Mouse (Mus musculus): Measurements from ENCODE around the gene Atpaf2.
"Not testable (repeated sequence)": the region's sequence is repeated elsewhere in the genome, so short reads cannot be mapped to it uniquely, and the experiment has no call there.

The Atpaf2 gene

DNA sequence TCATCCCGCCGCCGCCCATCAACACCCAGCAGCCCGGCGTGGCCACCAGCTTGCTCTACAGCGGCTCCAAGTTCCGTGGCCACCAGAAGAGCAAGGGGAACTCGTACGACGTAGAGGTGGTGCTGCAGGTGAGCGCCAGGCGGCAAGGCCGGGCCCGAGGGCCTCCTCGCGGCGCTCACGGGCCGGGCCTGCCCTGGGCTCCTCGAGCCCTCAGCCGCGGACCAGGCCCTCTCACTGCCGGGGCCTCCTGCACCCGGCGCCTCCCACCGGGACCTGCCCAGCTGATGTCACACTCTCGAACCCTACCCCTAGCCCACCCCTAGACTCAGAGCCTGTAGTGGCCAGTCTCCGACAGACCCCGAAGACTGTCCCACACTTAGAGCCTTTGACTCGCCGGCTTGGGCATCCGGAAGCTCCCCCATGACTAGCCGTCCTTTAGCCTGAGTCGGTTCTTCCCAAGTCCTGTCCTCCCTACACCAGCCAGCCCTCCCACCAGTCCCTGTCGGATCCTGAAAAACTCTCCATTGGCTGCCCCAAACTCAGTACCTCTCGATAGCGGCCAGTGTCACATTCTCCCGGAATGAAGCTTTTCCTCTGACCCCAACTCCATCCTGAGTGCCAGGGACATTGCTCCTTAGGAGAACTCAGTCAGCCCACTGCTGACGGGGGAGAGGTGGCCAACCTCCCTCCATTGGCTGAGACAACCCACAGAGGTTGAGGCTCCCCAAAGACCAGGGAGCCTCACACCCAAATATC lies at the start of gene Atpaf2:
Gene Atpaf2 (minus strand): TSS at position 741 of the 756 bp plus-strand sequence.
- DNase-seq, result no peak

- DNase-seq, result no peak
Measured at GRCm38 (mm10) chr11:60465943-60466380, 47.7 kb upstream of the Atpaf2 start.

DNA sequence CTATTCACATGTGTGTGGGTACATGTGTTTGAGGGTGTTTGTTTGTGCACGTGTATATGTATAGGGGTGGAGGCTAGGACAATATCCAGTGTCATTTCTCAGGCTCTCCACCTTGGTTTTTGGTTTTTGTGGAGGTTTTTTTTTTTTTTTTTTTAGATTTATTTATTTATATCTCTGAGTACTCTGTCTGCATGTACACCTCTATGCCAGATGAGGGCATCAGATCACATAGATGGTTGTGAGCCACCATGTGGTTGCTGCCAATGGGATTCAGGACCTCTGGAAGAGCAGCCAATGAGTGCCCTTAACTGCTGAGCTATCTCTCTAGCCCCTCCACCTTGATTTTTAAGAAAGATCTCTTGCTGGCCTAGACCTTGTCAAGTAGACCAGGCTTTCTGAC lies 39.7 kb upstream of the Atpaf2 start:
- no peak for DNase-seq

GRCm38 (mm10) chr11:60454745-60455087 lies 36.5 kb upstream of the Atpaf2 start:
- DNase-seq, result no peak

GRCm38 (mm10) chr11:60454080-60454744 lies 36.0 kb upstream of the Atpaf2 start, which contains the start of gene Drg2:
Gene Drg2, plus strand, starts transcription at chr11:60454591.
- peak; percentile 98 for DNase-seq

DNA sequence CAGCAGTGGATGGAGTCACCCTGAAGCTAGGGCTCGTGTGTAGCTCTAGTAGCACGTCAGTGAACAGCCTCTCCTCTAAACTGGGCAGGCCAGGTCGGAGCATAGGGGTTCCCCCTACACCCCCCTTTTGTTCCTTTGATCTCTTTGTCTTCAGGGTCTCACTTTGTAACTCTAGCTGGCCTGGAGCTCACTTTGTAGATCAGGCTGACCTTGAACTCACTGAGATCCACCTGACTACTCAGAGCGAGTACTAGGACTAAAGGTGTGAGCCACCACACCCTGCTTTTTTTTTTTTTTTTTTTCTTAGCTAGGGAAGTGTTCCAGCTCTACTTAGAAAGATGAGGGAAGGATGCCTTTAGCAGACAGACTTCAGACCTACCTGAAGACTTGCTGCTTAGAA lies 25.8 kb upstream of the Atpaf2 start:
- no peak for DNase-seq

- DNase-seq, result no peak
Measured at GRCm38 (mm10) chr11:60442896-60443295, 24.6 kb upstream of the Atpaf2 start.

GRCm38 (mm10) chr11:60440176-60440575 lies 21.9 kb upstream of the Atpaf2 start:
- no peak for DNase-seq

DNA sequence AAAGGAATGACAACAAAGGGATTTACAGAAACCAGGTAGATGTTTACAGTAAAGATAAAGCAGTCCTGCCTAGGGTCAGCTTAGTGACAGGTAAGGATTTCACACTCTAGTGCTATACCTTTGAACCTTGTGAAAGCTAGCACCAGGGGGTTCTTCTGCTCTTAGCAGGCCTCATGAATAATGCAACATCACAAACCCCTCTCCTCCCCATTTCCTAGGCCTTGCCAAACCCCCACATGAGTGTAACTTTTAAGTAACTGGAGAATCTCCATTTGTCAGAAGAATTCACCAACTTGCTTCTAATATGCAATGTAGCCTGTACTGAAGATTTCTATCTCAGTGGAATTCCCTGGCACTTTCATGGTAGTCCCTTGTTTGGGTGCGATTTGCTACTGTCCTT lies 21.4 kb upstream of the Atpaf2 start:
- not testable (repeated sequence) for DNase-seq

- no peak for DNase-seq
Measured at GRCm38 (mm10) chr11:60436618-60437017, 18.4 kb upstream of the Atpaf2 start.

GRCm38 (mm10) chr11:60435133-60435532 lies 16.9 kb upstream of the Atpaf2 start:
- DNase-seq, result no peak

DNA sequence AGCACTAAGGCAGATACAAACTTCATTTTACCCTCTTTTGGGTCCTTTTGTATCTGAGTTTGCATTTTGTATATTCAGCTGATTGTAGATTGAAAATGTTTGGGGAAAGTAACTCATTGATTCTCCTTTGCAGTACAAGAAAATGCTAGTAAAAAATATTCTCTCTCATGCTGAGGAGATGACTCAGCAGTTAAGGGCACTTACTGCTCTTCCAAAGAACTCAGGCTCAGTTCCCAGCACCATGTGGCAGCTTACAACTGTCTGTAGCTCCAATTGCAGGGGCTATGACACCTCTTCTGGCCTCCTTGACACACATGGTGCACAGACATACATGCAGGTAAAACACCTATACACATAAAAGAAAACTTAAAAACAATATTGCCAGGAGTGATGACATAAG lies 15.2 kb upstream of the Atpaf2 start:
- no peak for DNase-seq

DNA sequence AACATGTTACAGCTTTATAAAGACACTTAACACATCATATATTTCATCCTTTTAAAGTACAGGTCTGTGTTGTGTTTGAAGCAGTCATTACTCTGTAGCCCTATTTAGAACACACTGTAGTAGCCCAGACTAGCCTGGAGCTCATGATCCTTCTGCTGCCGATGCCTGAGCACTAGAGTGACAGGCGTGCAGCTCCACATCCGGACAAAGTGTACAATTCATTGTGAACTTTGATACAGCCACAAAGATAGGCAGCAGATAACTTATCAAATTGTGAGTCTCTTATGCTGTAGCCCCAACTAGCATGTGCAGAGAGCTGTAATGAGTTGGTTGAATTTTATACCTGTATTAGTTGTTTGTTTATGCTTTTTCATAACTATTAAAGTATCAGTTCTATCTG lies 9.4 kb upstream of the Atpaf2 start:
- DNase-seq, result no peak

GRCm38 (mm10) chr11:60426417-60426816 lies 8.2 kb upstream of the Atpaf2 start:
- no peak for DNase-seq

DNA sequence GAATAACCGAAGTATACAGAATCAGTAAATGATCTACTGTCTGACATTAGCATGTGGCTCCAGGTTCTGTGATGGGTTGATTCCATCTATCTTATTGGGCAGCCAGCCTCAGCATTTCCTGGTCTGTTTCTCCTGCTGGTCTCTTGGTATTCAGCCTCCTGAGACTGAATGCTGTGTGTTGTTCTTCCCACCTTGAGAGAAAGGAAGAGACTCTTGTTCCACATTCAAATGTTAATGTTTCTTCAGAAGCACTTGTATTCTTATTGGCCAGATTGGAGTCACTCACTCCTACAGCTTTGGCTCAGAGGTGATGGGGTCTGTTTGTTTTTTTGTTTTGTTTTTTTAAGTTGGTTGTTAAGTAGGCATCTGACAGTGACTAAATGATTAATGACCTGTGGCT lies 4.7 kb upstream of the Atpaf2 start:
- no peak for DNase-seq

GRCm38 (mm10) chr11:60422046-60422668 lies 3.9 kb upstream of the Atpaf2 start:
- DNase-seq, result no peak

DNA sequence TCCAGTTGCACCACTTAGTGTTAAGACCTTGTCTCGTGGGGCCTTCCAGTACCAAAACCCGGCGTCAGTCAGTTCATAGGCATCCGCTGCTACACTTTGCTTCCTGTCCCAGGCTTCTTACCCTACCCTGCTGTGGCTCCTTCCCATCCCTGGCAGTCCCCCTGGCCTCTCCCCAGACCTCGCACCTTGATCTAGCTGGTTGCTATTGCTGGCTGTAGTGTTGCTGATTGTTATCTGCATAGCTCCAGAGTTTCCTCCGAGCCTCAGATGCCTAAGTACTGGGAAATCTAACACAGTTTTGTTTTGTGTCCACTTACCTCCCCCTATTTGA lies 181 bp upstream of the Atpaf2 start:
- DNase-seq, result peak; percentile 91

- peak; percentile 100 for DNase-seq
Measured at GRCm38 (mm10) chr11:60416963-60417716, 1.1 kb downstream of the Atpaf2 start, which contains the start of gene Gid4. Gene Gid4, plus strand, starts transcription at chr11:60417145.

- DNase-seq, result no peak
Measured at GRCm38 (mm10) chr11:60416590-60416962, 1.7 kb downstream of the Atpaf2 start.

DNA sequence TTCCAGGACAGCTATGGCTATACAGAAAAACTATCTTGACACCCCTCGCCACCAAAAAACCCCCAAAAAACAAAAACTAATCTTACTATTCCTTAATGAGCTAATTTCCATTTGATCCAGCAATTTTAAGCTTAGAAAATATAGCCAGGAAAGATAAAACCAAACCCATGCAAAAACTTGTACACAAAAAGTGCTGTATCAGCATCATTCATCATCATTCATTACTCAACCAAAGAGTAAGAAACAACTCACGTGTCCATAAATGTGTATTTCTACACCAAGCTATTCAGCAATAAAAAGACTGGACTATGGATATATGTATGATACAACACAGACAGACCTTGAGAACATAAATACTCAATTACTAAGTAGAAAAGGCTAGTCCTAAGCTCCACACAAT lies 5.3 kb downstream of the Atpaf2 start:
- DNase-seq, result no peak

GRCm38 (mm10) chr11:60412173-60412572 lies 6.1 kb downstream of the Atpaf2 start:
- DNase-seq, result no peak

- DNase-seq, result no peak
Measured at GRCm38 (mm10) chr11:60406606-60407005, 11.7 kb downstream of the Atpaf2 start.

- no peak for DNase-seq
Measured at GRCm38 (mm10) chr11:60397172-60397571, 21.1 kb downstream of the Atpaf2 start.
